Mouse (Mus musculus) cerebellum, postnatal 36 days (tissue): ENCODE results near the gene Mecom.
A peak's percentile ranks its signal among the peaks of the same experiment; 100 is the strongest.

Source experiments
- DNase-seq, 2 experiments: peaks; one replicate each; pipeline ENCODE4 v3.0.0; 2021 to 2022; ENCODE audit warnings: mixed read lengths in 2 of 2

Gene Mecom

DNA sequence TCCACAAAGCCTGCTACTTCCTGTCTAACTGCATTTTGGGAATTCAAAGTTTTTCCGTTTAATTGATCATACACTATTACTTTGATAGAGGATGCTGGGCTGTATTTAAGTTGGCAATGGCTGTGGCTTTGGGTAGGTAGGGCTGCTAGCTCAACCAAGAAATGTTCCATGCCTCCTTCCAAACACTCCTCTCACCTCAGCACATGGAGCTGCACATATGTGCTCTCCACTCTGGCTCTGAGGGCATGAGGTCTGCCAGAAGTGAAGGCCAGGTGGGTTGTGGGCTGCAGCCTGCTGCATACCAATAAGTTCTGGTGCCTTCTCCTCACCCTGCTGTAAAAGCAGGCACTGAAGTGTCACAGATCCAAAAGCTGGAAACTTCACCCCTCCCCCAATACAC is 464.0 kb downstream of the Mecom start:
- no peak for DNase-seq

DNA sequence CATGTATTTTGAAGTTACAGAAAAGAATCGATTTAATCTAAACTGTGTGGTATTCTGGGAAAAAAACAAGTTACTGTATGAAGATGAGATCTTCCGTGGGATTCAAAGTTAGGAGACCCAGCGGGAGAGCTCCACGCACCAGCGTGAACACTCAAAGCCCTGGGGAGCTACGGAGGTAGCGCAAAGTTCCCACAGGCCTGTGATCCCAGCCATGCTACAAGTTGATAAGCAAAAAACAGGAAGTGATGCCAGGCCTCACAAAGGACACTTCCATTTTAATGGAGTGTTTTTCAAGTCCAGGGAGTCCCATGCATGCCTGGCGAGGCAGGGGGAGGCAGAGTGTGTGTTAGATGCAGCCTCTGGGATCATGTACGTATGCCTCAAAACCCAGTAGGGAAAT is 464.5 kb downstream of the Mecom start:
- no peak for DNase-seq

DNA sequence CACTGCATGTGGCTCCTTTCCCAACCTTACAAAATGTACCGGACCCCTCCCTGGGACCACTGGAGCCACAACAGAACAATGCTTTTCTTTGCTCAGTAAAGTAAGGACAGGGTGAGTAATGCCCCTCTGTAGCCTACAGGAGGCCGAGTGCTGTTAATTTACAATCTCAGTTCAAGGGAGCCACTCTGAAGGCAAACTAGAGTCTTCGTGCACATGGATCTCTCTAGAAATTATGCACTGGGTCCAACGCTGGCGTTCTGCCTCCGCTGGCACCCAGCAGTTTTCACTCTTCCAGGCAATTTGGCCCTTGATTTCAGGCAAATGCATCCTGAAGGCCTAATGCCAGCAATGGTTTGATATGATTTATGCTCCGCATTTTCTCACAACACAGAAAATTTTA is 467.0 kb downstream of the Mecom start:
- peak; percentile 6 to 17 for DNase-seq

DNA sequence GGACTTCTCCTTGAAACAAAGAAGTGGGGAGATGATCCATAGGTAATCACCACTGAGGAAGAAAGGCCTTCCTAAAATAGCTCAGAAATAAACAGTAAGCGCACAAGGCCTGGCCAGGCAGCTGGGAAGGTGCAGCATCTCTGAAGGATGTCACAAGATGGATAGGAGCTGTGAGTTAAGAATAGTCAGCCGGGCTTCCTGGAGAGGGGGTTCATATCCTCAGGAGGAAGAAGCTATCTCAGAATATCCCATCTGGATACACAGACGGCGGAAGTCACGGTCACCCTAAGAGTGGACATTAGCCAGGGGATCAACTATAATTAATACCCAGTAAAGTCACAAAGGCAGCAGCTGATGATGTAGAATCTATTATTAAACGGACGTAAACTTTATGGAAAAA is 471.3 kb downstream of the Mecom start:
- DNase-seq, result no peak

DNA sequence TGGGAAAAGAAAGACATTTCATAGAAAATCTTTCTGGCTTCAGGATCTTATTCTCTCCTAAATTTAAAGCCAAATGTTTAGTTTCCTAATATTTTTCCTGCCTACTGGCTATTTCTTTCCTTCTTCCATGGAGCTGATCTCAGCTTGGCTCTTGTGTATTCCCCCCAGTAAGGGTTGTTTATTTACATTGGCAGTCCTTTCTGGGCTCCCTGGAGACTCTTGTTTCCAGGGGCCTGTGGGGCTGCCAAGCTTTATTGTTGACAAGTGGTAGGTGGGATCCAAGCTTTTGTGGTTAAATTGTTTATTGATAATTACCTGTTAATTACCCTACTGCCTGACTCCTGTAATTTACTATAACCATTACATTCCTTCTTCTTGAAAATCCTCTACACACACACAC is 476.5 kb downstream of the Mecom start:
- DNase-seq, result no peak

DNA sequence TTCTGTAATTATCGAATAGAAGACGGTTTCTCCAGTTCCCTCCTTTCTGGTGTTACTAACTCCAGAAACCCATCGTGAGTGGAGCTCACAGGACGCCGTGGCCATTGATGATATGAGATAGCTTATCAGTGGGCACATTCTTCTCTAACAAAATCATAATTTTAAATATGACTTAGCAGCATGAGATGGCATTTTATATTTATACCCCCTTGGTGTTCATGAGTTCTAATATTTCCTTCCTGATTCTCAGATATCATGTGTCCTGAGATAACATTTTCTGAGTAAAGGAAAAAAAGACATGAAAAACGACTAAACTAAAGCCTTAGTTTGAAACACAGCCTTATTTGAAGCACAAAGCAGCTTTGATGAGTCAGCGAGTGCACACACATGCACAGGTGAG is 481.3 kb downstream of the Mecom start:
- DNase-seq, result no peak

DNA sequence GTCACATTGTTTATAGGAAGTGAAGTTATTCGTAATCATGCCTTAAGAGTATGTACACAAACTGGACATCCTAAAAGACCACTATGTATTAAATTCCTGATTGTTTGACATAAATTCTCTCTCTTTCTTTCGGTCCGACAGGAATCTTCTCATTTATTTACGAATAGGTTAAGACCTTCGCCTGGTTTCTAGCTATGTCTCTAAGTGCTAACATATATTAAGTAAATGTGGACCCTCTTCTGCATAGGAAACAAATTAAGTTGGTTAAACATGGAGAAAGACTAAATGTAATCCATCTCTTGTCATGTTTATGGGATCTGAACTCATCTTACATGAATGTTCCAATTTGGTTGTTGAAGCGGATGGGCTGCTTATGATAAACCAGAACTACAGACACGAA is 487.8 kb downstream of the Mecom start:
- DNase-seq, result no peak

DNA sequence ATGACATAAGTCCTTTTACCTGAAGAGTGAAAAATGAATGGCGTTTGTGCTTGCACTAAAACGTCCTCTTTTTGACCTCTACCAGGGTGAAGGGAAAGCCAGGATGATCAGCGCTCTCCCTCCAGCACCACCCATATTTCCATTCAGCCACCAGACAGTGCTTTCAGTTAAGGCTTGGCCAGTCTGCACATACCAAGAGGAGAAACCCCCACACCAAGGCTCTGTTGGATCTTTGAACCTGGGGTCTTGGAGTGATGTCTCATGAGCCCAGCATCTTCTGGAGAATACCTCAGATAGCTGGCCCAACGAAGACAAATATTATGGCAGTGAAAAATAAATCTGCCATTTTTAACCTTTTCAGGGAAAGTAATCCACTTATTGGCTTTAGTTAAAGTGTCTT is 488.2 kb downstream of the Mecom start:
- DNase-seq, result no peak

DNA sequence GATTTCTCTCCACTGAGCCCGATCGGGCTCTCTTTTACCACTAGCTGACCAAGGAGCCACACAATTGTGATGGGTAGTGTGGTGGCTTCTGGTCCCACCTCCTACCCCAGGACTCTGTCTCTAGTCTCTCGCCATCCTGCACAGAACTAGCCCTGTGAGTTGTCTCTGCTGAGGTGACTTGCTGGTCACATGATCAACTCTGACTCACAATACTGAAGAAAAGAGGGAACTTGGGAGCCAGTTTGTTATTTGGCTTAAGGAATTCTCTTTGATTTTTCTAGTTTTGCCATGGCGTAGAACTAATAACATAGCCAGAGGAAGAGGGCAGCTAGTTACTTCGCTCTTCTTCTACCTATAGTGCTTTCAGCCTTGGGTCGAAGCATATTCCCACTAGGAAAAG is 496.5 kb downstream of the Mecom start:
- no peak for DNase-seq

DNA sequence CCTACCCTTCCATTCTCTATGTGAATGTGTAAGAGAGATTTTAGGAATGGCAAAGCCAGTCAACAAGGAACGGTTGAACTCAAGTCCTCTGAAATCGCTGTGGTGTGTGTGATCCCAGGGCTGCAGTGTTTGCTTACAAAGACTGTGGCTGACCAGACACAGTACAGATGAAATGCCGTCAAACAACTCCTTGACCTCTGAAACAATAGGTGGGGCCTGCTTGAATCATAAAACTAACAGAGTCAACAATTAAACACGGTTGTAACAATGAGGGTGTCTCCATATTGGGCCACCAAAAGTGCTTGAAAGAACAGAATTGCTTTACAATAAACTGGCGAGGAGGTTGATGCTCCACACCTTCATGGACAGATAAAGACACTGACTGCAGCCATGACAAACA is 497.0 kb downstream of the Mecom start:
- DNase-seq, result no peak

DNA sequence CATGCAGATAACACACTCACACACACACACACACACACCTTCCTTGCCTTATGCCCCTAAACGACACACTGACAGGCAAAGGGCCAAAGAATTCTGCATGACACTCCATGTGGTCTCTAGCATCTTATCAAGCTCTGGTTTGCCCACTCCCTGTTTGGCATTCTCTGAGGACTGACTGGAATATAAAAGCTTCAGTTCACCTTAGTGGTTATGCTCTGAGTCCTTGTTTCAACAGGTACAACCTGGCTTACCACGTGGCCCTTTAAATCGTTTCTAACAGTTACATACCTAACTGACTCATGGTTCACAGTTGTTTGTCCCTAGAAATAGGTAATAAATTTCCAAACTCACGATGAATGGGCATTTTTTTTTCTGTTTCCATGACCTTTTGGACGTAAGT is 499.0 kb downstream of the Mecom start:
- no peak for DNase-seq

DNA sequence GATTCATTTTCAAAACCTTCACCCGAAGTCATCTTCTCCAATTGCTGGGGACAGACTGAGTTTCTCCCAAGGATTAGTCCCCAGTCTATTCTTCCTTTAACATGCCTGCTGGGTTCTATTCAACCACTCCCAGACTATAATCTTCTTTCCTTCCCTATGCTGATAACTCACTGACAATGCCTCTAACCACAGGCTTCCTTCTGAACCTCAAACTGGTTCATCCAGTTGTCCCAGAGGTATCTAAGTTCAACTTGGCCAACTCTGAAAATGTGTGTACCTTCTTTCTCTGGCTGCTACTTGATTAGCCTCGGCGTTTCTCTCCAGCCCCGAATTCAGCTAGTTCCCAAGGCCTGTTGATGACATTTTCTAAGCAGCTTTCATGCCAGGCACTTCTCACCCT is 499.7 kb downstream of the Mecom start:
- no peak for DNase-seq

DNA sequence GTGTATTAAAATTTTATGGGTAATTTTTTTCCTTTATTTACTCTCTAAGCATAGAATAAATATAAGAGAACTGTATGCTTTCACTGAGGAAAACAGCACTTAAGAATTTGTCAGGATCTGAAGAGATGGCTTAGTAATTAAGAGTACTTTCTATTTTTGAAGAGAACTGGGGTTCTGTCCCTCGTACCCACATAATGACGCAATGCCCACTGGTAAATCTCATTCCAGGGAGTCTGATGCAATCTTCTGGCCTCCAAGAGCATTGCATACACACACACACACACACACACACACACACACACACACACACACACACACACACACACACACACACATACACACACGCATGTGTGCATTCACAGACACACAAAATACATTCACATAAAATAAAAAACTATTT is 504.3 kb downstream of the Mecom start:
- DNase-seq, result no peak

DNA sequence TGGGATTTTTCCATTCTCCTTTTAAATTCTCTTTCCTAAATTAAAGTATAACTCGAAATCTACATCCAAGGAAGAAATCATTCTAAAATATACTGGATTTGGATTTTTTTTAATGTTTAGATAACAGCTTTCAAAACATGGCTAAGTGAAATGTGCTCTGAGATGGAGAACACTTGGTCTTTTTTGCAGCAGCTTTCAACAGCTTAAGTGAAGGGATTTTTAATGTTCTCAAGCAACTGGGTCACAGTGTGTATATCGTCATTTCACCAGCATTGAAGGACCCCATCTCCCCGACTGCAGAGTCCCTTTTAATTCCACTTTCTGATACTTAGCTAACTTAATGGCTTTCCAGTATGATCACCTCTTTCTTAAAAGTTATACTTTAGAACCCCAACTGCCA is 509.3 kb downstream of the Mecom start:
- DNase-seq, result no peak

DNA sequence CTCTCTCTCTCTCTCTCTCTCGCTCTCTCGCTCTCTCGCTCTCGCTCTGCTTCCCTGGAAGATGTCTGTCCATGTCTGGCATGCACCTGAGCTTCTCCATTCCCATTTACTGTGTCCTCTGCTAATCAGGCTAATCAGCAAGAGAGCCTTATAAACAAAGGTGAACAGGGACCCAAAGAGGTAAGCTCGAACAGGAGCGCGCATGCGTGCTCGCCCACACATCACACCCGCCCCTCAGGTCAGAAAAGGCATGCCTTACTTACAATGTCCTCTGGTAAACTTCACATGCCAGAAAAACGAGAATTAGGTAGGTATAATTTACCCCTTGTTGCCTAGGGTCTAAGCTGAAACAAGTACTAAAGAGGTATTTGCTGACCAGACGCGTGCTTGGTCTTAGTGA is 527.8 kb downstream of the Mecom start:
- no peak for DNase-seq

DNA sequence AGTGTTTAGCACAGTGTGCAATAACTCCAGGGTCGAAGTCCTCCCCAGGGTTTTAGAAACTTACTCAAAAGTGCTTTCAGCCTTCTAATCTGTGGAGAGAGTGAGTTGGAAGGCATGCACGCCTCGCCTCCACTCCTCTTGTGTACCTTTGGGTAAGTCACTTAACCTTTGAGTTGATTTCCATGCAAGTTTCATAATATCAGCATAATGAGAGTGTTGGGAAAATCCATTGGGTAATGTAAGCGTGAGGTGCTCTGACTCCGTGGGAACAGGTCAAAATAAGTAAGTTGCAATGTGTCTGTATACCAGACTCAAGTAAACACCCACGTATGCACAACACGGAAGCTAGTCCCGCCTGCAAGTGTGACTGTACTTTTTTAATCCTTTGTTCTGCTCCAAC is 528.4 kb downstream of the Mecom start:
- DNase-seq, result no peak

DNA sequence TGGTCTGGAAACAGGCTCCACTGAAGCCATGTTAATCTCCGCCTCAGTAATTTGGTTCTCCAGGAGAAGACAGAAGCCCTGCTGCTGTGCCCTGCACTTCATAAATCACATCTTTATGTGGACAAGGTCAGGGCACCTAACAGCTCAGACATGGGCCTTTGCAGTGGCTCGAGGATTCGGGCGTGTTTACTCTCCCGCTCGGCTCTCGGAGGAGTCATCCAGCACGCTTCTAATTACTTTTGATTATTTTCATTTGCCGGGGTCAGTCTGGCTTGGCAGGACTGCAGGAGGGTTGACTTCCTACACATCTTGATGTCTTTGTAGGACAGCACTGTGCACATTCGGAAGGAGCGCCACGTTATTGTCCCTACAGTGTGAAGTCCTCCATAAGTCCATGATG is 529.6 kb downstream of the Mecom start:
- DNase-seq, result no peak

DNA sequence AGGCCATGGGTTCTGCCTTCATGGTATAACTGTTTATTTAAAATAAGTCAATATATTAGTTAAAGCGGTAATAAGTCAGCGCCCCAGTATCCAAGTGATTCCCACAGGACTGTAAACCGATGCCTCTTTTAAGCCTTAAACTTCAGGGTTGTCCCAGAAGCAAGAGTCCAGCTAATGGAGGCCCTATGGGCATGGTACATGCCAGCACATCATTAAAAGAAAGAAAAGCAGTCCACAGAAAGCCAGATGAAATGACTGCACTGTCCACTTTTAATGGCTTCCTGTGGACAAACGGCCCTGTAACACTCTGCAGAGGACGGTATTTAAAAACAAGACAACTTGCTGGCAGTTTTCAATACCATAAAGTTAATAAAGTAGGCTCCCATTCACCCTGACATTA is 531.0 kb downstream of the Mecom start:
- no peak for DNase-seq

DNA sequence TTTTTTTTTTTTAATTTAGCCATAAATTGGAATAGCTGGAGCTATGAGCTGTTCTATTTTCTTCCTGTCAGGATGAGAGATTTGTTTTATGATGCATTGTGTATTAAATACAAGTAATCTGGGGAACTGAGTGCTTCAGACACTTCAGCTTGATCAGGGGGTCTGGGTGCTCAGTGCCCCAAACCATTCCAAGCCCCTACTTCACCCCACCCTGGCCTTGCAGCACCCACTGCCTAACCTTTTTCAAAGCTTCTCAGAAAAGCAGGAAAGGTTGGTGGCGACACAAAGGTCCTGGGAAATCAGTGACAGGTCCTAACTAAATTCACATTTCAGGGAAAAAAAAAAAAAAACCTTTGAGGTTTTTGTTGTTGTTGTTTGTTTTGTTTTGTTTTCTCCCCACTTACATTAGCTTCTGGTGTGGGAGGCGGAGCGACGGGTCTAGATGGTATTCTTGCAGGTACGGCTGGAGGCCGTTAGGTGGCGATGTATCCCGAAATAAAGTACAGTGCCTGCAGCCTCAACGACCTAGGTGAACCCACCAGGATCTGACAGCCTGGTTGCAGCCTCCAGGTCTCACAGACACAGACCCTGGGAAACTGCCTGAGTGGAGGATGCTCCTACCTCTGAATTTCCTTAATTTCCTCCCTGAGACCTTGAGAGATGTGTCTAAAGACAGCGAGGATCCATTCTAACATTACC is 532.7 kb downstream of the Mecom start:
- peak; percentile 51 to 57 for DNase-seq

DNA sequence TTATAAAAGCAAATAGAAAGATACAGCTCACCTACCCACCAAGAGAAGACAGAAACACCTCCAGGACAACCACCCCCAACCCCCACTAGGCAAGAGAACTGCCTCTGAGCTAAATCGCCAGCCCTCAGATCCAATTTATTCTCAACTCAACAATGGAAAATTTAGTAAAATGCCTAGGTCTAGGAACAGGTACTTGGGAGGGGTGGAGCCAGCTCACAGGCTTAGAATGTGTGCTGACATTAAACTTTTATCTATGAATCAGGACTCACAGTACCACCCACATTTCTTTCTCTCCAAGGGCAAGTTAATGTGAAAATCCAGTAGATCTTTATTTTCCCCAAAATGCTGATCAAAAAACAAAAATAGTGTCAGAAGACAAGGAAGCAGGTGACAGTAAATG is 533.5 kb downstream of the Mecom start:
- DNase-seq, result no peak

DNA sequence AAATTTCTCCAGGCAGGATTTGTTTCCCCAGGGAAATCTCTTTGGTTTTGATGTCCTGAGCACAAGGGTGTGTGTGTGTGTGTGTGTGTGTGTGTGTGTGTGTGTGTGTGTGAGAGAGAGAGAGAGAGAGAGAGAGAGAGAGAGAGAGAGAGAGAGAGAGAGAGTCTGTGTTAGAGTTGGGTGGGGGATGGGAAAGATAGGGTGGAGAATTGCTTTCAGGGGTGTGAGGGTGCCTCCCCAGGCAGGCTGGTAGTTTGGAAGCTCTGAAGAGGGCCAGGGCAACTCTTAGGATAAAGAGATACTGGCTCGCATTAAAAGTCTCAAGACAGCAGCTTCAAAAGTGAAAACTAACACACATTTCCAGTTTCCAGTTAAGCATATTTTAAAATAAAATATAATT is 534.4 kb downstream of the Mecom start:
- DNase-seq, result no peak

DNA sequence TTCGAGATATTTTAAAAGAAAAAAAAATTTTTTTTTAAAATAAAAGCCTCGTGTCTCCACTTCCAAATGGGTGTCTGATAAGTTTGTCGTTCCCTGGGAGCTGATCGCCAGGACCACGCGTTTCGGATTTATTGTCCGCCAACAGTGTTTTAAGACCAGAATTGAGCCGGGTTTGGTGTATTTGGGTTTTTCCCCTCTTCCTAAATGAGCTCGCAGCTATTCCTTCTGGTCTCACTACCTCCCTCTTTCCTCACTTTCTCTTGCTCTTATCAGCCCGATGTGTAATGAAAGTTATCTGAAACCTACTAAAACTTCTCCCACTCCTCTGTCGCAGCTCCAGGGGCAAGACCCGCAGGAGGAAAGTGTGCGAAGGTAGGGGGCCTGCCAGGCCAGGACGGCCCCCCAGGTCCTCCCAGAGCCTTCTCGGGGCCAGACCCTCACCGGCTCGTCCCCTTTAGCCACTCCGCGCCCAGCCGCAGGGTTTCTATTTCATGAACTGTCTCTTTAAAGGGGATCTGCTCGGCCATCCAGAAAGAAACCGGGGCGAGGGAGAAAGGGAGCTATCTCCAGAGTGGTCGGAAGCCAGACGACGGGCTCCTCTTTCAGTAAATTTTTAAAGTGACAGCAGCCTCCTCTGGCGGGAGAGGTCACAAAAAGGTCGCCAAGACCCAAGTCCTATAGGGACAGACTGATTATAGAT is 535.0 kb downstream of the Mecom start:
- peak; percentile 11 to 23 for DNase-seq

DNA sequence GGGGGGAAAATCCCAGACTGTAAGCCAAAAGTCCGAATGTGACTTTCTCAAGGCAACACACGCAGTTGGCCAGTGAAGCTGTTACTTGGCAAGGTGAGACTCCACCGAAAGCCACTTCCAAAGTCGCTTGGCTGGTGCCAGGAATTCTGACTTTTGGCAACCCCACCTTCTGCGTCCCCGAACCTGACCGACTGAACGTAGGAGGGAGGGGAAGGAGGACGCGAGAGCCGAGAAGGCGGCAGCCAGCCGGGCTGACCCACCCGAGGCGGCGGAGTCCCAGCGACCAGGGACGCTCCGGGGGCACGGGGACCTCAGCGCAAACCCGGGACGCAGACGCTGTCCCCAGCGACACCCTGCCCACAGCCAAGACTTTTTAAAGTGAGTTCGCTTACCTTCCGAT is 535.7 kb downstream of the Mecom start:
- peak; percentile 29 to 38 for DNase-seq

DNA sequence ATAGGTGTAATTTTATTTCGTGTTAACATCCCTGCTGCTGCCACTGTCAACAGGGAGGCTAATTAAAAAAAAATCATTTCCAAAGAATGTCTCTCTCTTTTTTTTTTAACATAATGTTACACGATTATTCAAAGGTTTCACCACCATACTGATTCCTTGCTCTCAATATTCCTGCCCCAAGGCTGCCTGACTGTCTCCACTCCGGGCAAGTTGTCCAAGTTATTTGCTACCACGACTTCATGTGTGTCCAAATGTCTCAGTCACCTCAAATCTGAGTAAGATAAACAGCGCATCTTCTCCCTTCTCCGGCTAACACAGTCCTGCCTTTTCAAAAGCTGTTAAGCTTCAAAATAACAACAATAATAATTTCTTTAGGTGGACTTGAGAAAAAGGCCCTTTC is 536.1 kb downstream of the Mecom start:
- no peak for DNase-seq

DNA sequence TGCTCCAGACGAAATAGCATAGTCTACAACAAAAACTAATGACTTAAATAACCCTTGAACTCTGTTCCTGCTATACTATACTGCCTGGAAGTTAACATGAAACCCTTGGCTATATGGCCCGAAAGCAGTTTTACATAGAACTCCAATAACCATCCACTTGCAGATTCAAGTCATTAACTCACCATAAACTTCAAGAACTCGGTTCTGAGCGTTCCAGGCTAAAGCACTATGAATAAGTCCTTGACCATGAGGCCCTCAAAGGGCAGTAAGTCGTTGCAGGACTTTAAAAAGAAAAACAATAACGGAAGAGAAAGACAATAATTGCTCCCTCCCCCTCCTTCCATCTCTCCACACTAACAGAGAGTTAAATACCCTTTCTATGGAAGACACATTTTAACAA is 536.9 kb downstream of the Mecom start:
- DNase-seq, result no peak
